Comparison of ENCODE assay signal across 8 mouse cellular contexts in the genomic region with DNA sequence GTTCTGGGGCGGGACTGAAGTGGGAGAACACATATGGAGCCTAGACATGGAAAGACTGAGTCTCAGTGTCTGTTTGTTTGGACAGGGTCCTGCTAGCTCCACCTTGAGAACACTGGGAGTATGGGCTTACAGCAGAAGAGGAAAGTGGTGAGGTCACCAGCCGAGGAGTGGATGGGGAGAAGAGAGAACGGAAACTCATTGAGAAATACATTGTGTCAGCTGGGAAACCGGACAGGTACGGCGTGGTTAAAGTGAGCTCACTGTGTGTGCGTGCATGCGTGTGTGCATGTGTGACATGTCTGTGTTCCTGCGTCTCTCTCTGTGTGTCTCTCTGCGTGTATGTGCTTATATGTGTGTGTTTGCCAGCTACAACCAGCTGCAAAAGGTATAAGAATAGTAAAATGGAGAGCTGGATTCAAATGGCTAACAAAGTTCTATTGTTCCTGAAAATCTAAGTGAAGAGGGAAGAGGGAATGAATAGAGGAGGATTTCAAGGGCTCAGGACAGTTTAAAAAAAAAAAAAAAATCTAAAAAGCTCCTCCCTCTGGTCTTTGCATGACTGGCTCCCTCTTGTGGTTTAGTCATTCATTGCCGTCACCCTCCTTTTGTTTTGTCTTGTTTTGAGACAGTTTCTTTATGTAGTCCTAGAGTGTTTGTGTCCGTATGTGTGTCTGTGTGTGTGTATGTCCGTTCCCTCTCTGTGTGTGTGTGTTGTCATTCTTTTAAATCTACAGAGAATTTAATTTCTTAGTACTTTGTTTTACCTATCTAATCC. TPM values are rescaled to one million over a fixed set of nuclear protein-coding genes. Genes with fewer than 3 reads are reported as not detected.
A peak's percentile ranks its signal among the peaks of the same experiment; 100 is the strongest.
DNase-seq lines count a peak whose midpoint lies in the region; ATAC-seq and TF ChIP-seq lines count a peak whose summit lies in the region.

No protein-coding gene starts in this region.

- no peak overlapping the region for H3K9ac ChIP-seq in lung, embryonic 14.5 days

- H3K27me3 ChIP-seq in lung, embryonic 14.5 days (ENCODE audit: insufficient read depth, low read length): no peaks in the 10 kb centered on the region

- H3K27ac ChIP-seq in lung, embryonic 14.5 days (ENCODE audit: low read depth): no peak overlapping the region

- no peaks in the 10 kb centered on the region for H3K4me1 ChIP-seq in lung, embryonic 14.5 days (ENCODE audit: insufficient read depth)

- H3K36me3 ChIP-seq in lung, embryonic 14.5 days (ENCODE audit: insufficient read depth): no peaks in the 10 kb centered on the region

- peak; percentile 46 to 86 for DNase-seq in adrenal gland, adult (ENCODE audit: inconsistent age in 2 of 2, low spot score in 1 of 2)
- DNase-seq in adrenal gland, adult 8-10 months: no peak
- peak; percentile 51 for DNase-seq in right cerebral cortex, adult 18-20 months
- no peak for DNase-seq in right cerebral cortex, postnatal 4 days
- peak; percentile 75 for DNase-seq in embryo, embryonic 10 days (ENCODE audit: low spot score)
- peak; percentile 86 for DNase-seq in induced T-regulatory cell, adult 2 months (ENCODE audit: low read depth)
- peak; percentile 88 for DNase-seq in lung, embryonic 14.5 days
- peak; percentile 83 for DNase-seq in retina, embryonic 14.5 days (ENCODE audit: low spot score)

- peak; percentile 78 for TF ChIP-seq CTCF in lung, embryonic 14.5 days (IDR thresholded peaks at IDR 0.05; ENCODE audit: low read depth)

- H3K9me3 ChIP-seq in lung, embryonic 14.5 days (ENCODE audit: low read depth, low read length): no peaks in the 10 kb centered on the region

- no peak overlapping the region for H3K4me3 ChIP-seq in lung, embryonic 14.5 days (ENCODE audit: low read depth, low read length)

- 52% methylated on average over 13 of the region's 13 CpGs for WGBS in lung, embryonic 14.5 days

- ATAC-seq in lung, embryonic 14.5 days (ENCODE audit: insufficient read depth): peak; percentile 28; the same call in 1 of the 2 replicates

- H3K4me2 ChIP-seq in lung, embryonic 14.5 days: no peak overlapping the region

RNA-seq across cellular contexts. Expression of a gene that starts 52.0 kb away (rescaled TPM):
- total RNA-seq in adrenal gland, adult 8-10 months (2022): 10 to 100 TPM in 2 of 4 experiments, 1 to 10 TPM in 2; 6.7 to 14.0 (median 9.6) TPM
- polyA plus RNA-seq in lung, embryonic 14.5 days (2014; fragmentation: Nextera tagmentation; extraction: Ambion mirVana): 5.2 and 5.9 TPM in 2 replicates

Comparison
In these comparisons a context has a peak if more than half of its experiments do, and no peak if none do; other contexts are left out.
1. DNase-seq: peak in adrenal gland, adult (2 of 2), right cerebral cortex, adult 18-20 months (single experiment), embryo, embryonic 10 days (single experiment), induced T-regulatory cell, adult 2 months (single experiment), lung, embryonic 14.5 days (single experiment) and retina, embryonic 14.5 days (single experiment); none in adrenal gland, adult 8-10 months (single experiment) and right cerebral cortex, postnatal 4 days (single experiment).